Mouse (Mus musculus): ENCODE data around the gene Ubac2.

GRCm38 (mm10) chr14:121869111-121869510 lies 9.3 kb upstream of the Ubac2 start:
- no peak for TF ChIP-seq CTCF (IDR thresholded peaks at IDR 0.05; ENCODE audit: low read depth)
- TF ChIP-seq EP300 (optimal IDR thresholded peaks at IDR 0.05) = no peak
